Mouse (Mus musculus) ES-E14 (cell line): ENCODE measurements around the gene Mrpl23.

Experiments used
- CHD2 ChIP-seq: IDR thresholded peaks from 2 replicates; pipeline ENCODE4 v1.6.1; 2014; ENCODE audit warnings: mild to moderate bottlenecking, low read depth, low read length, inconsistent platforms
- MAFK ChIP-seq: IDR thresholded peaks from 2 replicates; pipeline ENCODE4 v1.6.1; 2014; ENCODE audit warnings: mild to moderate bottlenecking, low read depth, low read length, inconsistent platforms; ENCODE audit not compliant: insufficient read depth
- ZC3H11A ChIP-seq: IDR thresholded peaks from 2 replicates; pipeline ENCODE4 v1.6.1; 2012; ENCODE audit warnings: low read depth, mild to moderate bottlenecking, inconsistent platforms, low read length, borderline replicate concordance

GRCm38 (mm10) chr7:142503206-142503605 lies 29.3 kb upstream of the Mrpl23 start:
- TF ChIP-seq ZC3H11A (no peak), CHD2 (no peak), MAFK (no peak)
